Mouse (Mus musculus): Measurements from ENCODE around the gene Atat1. TPM values are rescaled to one million over a fixed set of nuclear protein-coding genes. Genes with fewer than 3 reads are reported as not detected.
"Not testable (repeated sequence)": the region's sequence is repeated elsewhere in the genome, so short reads cannot be mapped to it uniquely, and the experiment has no call there.

The Atat1 gene
- total RNA-seq (2014; rRNA removed), result 163 and 169 TPM in 2 replicates
- polyA plus RNA-seq (2015; fragmentation: Nextera tagmentation; extraction: Ambion mirVana), result 222 and 225 TPM in 2 replicates

- DNase-seq (ENCODE audit: low spot score) (peak; percentile 97), ATAC-seq (peak; percentile 95)
- peaks cover 21% of the 10 kb centered on the region; the same call in 1 of the 2 replicates for H3K36me3 ChIP-seq (ENCODE audit: insufficient read depth, low read length)
- peak within 1 kb of the TSS; percentile 87 for H3K4me2 ChIP-seq (ENCODE audit: low read depth, low read length)
- WGBS, result 4% methylated on average over 25 of the region's 25 CpGs
- no peaks in the 10 kb centered on the region for H3K9me3 ChIP-seq (ENCODE audit: low read length)
- peak within 1 kb of the TSS; percentile 55 for H3K4me3 ChIP-seq (ENCODE audit: low read length)
- peak within 1 kb of the TSS; percentile 77 for H3K27ac ChIP-seq
- peak within 1 kb of the TSS; percentile 63 for H3K9ac ChIP-seq (replicated peaks; ENCODE audit: low read length)
- H3K4me1 ChIP-seq (ENCODE audit: insufficient read depth, low read length), result peaks cover 14% of the 10 kb centered on the region
- TF ChIP-seq CTCF (IDR thresholded peaks at IDR 0.05; ENCODE audit: low read depth), result no peak
- no peaks in the 10 kb centered on the region for H3K27me3 ChIP-seq (ENCODE audit: insufficient read depth, low read length)
These were observed at the start of gene Atat1 for GRCm38 (mm10) chr17:35909919-35910369. Gene Atat1, minus strand, starts transcription at chr17:35910075.

DNA sequence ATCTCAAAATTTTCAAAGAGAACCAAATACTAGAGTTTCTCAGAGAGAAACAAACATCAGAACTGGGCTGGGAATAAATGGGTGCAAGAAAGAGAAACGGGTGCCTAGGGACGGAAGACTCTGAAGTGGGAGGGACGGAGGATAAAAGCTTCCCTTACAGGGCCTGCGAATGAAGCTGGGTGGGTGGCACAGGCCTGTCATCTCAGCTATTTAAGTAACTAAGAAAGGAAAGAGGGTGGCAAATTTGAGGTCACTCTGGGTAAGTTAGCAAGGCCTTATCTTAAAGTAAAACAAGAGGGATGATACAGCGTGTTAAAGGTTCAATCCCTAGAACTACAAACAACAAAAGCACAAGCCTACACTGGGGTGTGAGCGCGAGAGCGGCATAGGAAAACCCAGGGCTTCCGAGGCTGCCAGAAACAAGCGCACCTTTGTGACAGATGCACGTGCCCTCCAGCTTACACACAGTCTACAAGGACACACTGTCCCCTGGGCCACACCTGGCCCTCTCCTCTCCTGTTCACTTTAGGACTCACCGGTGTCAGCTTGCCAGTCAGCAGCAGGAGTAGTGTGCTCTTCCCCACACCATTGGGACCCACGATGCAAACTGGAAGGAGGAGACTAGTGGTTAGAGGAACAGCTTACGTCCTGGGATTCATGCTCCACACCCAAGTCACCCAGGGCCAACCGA lies 48.8 kb upstream of the Atat1 start:
- Histone ChIP-seq H3K27ac (no peak overlapping the region), H3K4me2 (ENCODE audit: low read depth, low read length) (no peak overlapping the region), H3K4me1 (ENCODE audit: insufficient read depth, low read length) (no peaks in the 10 kb centered on the region), H3K9ac (replicated peaks; ENCODE audit: low read length) (no peak overlapping the region), H3K9me3 (ENCODE audit: low read length) (no peaks in the 10 kb centered on the region), H3K36me3 (ENCODE audit: insufficient read depth, low read length) (peaks cover 74% of the 10 kb centered on the region), H3K27me3 (ENCODE audit: insufficient read depth, low read length) (no peaks in the 10 kb centered on the region), H3K4me3 (ENCODE audit: low read length) (no peak overlapping the region)
- DNase-seq (ENCODE audit: low spot score) (no peak), ATAC-seq (no peak)
- TF ChIP-seq CTCF (IDR thresholded peaks at IDR 0.05; ENCODE audit: low read depth), result no peak
- WGBS, result 96% methylated on average over 15 of the region's 15 CpGs

- ATAC-seq (no peak), DNase-seq (ENCODE audit: low spot score) (no peak)
- Histone ChIP-seq H3K27me3 (ENCODE audit: insufficient read depth, low read length) (no peaks in the 10 kb centered on the region), H3K4me3 (ENCODE audit: low read length) (no peak overlapping the region), H3K27ac (no peak overlapping the region), H3K36me3 (ENCODE audit: insufficient read depth, low read length) (peaks cover 37% of the 10 kb centered on the region), H3K4me1 (ENCODE audit: insufficient read depth, low read length) (no peaks in the 10 kb centered on the region), H3K9ac (replicated peaks; ENCODE audit: low read length) (no peak overlapping the region), H3K9me3 (ENCODE audit: low read length) (no peaks in the 10 kb centered on the region), H3K4me2 (ENCODE audit: low read depth, low read length) (no peak overlapping the region)
- TF ChIP-seq CTCF (IDR thresholded peaks at IDR 0.05; ENCODE audit: low read depth), result no peak
- WGBS, result 75% methylated on average over 8 of the region's 8 CpGs
These were observed 44.8 kb upstream of the Atat1 start for GRCm38 (mm10) chr17:35954665-35955064.

GRCm38 (mm10) chr17:35952559-35952958 lies 42.7 kb upstream of the Atat1 start:
- H3K4me2 ChIP-seq (ENCODE audit: low read depth, low read length); H3K4me3 ChIP-seq (ENCODE audit: low read length); H3K27ac ChIP-seq; H3K9me3 ChIP-seq (ENCODE audit: low read length); H3K4me1 ChIP-seq (ENCODE audit: insufficient read depth, low read length); DNase-seq (ENCODE audit: low spot score); H3K27me3 ChIP-seq (ENCODE audit: insufficient read depth, low read length); H3K9ac ChIP-seq (replicated peaks; ENCODE audit: low read length): not testable (repeated sequence)
- H3K36me3 ChIP-seq (ENCODE audit: insufficient read depth, low read length), result peaks cover 16% of the 10 kb centered on the region
- WGBS, result 71% methylated on average over 2 of the region's 3 CpGs
- ATAC-seq, result 0 out of 2 replicates have a peak, but pooled peaks have one; percentile 41

DNA sequence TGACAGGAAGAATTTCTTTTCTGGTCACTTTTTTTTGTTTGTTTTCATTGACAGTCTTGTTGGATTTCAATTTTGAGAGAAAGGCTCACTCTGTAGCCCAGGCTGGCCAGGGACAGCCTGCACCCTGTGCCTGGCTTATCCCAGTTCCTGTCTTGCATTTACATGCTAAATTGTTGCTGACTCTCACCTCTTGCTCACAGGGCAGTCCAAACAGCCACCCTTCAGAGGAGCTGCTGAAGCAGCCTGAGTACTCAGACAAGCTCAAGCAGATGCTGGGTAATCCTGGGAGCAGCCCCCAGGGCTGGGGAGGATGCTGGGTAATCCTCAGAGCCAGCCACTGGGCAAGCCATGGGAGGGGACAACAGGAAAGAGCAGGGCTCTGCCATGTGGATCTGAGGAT lies 41.1 kb upstream of the Atat1 start:
- not testable (repeated sequence) for ATAC-seq; DNase-seq (ENCODE audit: low spot score); H3K4me3 ChIP-seq (ENCODE audit: low read length); H3K4me2 ChIP-seq (ENCODE audit: low read depth, low read length); H3K9me3 ChIP-seq (ENCODE audit: low read length); H3K27me3 ChIP-seq (ENCODE audit: insufficient read depth, low read length); H3K9ac ChIP-seq (replicated peaks; ENCODE audit: low read length); H3K4me1 ChIP-seq (ENCODE audit: insufficient read depth, low read length); H3K36me3 ChIP-seq (ENCODE audit: insufficient read depth, low read length); H3K27ac ChIP-seq

- H3K36me3 ChIP-seq (ENCODE audit: insufficient read depth, low read length), result no peaks in the 10 kb centered on the region
- H3K9me3 ChIP-seq (ENCODE audit: low read length), result no peaks in the 10 kb centered on the region
- no peaks in the 10 kb centered on the region for H3K27me3 ChIP-seq (ENCODE audit: insufficient read depth, low read length)
- no peak for DNase-seq (ENCODE audit: low spot score)
- H3K4me1 ChIP-seq (ENCODE audit: insufficient read depth, low read length), result no peaks in the 10 kb centered on the region
- H3K27ac ChIP-seq, result no peak overlapping the region
- no peak for ATAC-seq
- no peak overlapping the region for H3K9ac ChIP-seq (replicated peaks; ENCODE audit: low read length)
- no peak for TF ChIP-seq CTCF (IDR thresholded peaks at IDR 0.05; ENCODE audit: low read depth)
- WGBS, result 69% methylated on average over 1 of the region's 1 CpGs
- no peak overlapping the region for H3K4me2 ChIP-seq (ENCODE audit: low read depth, low read length)
- no peak overlapping the region for H3K4me3 ChIP-seq (ENCODE audit: low read length)
These were observed 30.1 kb upstream of the Atat1 start for GRCm38 (mm10) chr17:35939941-35940340.

DNA sequence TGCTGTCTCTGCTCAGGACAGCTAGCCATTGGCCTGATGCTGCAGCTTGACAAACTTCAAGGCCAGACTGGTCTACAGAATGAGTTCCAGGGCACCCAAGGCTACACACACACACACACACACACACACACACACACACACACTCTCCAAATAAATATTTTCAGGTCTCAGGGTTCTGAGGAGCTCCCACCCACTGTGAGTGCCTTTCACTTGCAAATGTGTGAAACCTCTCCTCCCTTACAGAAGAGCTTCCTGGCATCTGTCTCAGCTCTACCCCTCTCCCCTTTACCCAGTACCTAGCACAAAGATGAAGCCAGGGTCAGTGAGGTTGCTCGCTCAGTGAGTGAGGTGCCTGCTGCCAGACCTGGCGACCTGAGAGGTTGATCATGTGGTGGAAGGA lies 29.2 kb upstream of the Atat1 start:
- H3K9ac ChIP-seq (replicated peaks; ENCODE audit: low read length), result no peak overlapping the region
- ATAC-seq (no peak), DNase-seq (ENCODE audit: low spot score) (no peak)
- H3K4me3 ChIP-seq (ENCODE audit: low read length), result no peak overlapping the region
- 56% methylated on average over 2 of the region's 2 CpGs for WGBS
- TF ChIP-seq CTCF (IDR thresholded peaks at IDR 0.05; ENCODE audit: low read depth), result no peak
- H3K4me1 ChIP-seq (ENCODE audit: insufficient read depth, low read length), result no peaks in the 10 kb centered on the region
- H3K4me2 ChIP-seq (ENCODE audit: low read depth, low read length), result no peak overlapping the region
- H3K27me3 ChIP-seq (ENCODE audit: insufficient read depth, low read length), result no peaks in the 10 kb centered on the region
- H3K36me3 ChIP-seq (ENCODE audit: insufficient read depth, low read length), result no peaks in the 10 kb centered on the region
- no peaks in the 10 kb centered on the region for H3K9me3 ChIP-seq (ENCODE audit: low read length)
- H3K27ac ChIP-seq, result no peak overlapping the region
